Mouse (Mus musculus): ENCODE results near the gene Casp6. TPM values are rescaled to one million over a fixed set of nuclear protein-coding genes. Genes with fewer than 3 reads are reported as not detected.

The Casp6 gene
- total and polyA plus RNA-seq, 2 experiments from 2014 or later: 10.6 to 17.5 TPM

GRCm38 (mm10) chr3:129949158-129949773 is 48.0 kb downstream of the Casp6 start:
- Histone ChIP-seq H3K9ac (replicated peaks; ENCODE audit: low read length) (no peak overlapping the region), H3K4me1 (ENCODE audit: insufficient read depth, low read length) (no peaks in the 10 kb centered on the region), H3K4me2 (ENCODE audit: low read depth, low read length) (no peak overlapping the region), H3K9me3 (ENCODE audit: low read length) (no peaks in the 10 kb centered on the region), H3K4me3 (ENCODE audit: low read length) (no peak overlapping the region), H3K36me3 (ENCODE audit: insufficient read depth, low read length) (no peaks in the 10 kb centered on the region), H3K27me3 (ENCODE audit: insufficient read depth, low read length) (no peaks in the 10 kb centered on the region), H3K27ac (no peak overlapping the region)
- ATAC-seq (no peak), DNase-seq (ENCODE audit: low spot score) (no peak)
- no peak for TF ChIP-seq CTCF (IDR thresholded peaks at IDR 0.05; ENCODE audit: low read depth)
- 85% methylated on average over 5 of the region's 5 CpGs for WGBS

GRCm38 (mm10) chr3:129953296-129953695 is 52.1 kb downstream of the Casp6 start:
- ATAC-seq: no peak
- Histone ChIP-seq H3K9me3 (ENCODE audit: low read length) (no peaks in the 10 kb centered on the region), H3K9ac (replicated peaks; ENCODE audit: low read length) (no peak overlapping the region), H3K36me3 (ENCODE audit: insufficient read depth, low read length) (no peaks in the 10 kb centered on the region), H3K4me2 (ENCODE audit: low read depth, low read length) (no peak overlapping the region), H3K27me3 (ENCODE audit: insufficient read depth, low read length) (no peaks in the 10 kb centered on the region), H3K27ac (no peak overlapping the region), H3K4me1 (ENCODE audit: insufficient read depth, low read length) (no peaks in the 10 kb centered on the region), H3K4me3 (ENCODE audit: low read length) (no peak overlapping the region)
- WGBS: 81% methylated on average over 4 of the region's 4 CpGs
- DNase-seq (ENCODE audit: low spot score): no peak
- TF ChIP-seq CTCF (IDR thresholded peaks at IDR 0.05; ENCODE audit: low read depth): no peak

GRCm38 (mm10) chr3:129962533-129962932 is 61.3 kb downstream of the Casp6 start:
- Histone ChIP-seq H3K4me1 (ENCODE audit: insufficient read depth, low read length) (no peaks in the 10 kb centered on the region), H3K9me3 (ENCODE audit: low read length) (no peaks in the 10 kb centered on the region), H3K4me3 (ENCODE audit: low read length) (no peak overlapping the region), H3K9ac (replicated peaks; ENCODE audit: low read length) (no peak overlapping the region), H3K27ac (no peak overlapping the region), H3K4me2 (ENCODE audit: low read depth, low read length) (no peak overlapping the region), H3K36me3 (ENCODE audit: insufficient read depth, low read length) (no peaks in the 10 kb centered on the region), H3K27me3 (ENCODE audit: insufficient read depth, low read length) (no peaks in the 10 kb centered on the region)
- TF ChIP-seq CTCF (IDR thresholded peaks at IDR 0.05; ENCODE audit: low read depth): no peak
- 68% methylated on average over 8 of the region's 8 CpGs for WGBS
- no peak for DNase-seq (ENCODE audit: low spot score)
- ATAC-seq: no peak

Other genes with a start within 250 kb of the Casp6 start
- 1.2 and 1.3 TPM in 2 replicates for gene Egf, start 146.1 kb upstream of the Casp6 start, total RNA-seq (2014; rRNA removed)
- gene Egf, start 146.1 kb upstream of the Casp6 start, polyA plus RNA-seq (2015; fragmentation: Nextera tagmentation; extraction: Ambion mirVana): 1.2 and 1.9 TPM in 2 replicates
- gene Lrit3, start 97.4 kb upstream of the Casp6 start, total RNA-seq (2014; rRNA removed): not detected in 2 replicates
- gene Lrit3, start 97.4 kb upstream of the Casp6 start, polyA plus RNA-seq (2015; fragmentation: Nextera tagmentation; extraction: Ambion mirVana): 0.06 TPM in 1 of 2 replicates, not detected in the other
- 0.11 and 0.52 TPM in 2 replicates for gene Rrh, start 78.8 kb upstream of the Casp6 start, total RNA-seq (2014; rRNA removed)
- gene Rrh, start 78.8 kb upstream of the Casp6 start, polyA plus RNA-seq (2015; fragmentation: Nextera tagmentation; extraction: Ambion mirVana): 0.33 and 0.41 TPM in 2 replicates
- gene Gar1, start 70.0 kb upstream of the Casp6 start, total RNA-seq (2014; rRNA removed): 1.7 and 5.1 TPM in 2 replicates
- 37.0 and 37.3 TPM in 2 replicates for gene Gar1, start 70.0 kb upstream of the Casp6 start, polyA plus RNA-seq (2015; fragmentation: Nextera tagmentation; extraction: Ambion mirVana)
- gene Cfi, start 65.5 kb upstream of the Casp6 start, total RNA-seq (2014; rRNA removed): 0.22 TPM in 1 of 2 replicates, not detected in the other
- gene Cfi, start 65.5 kb upstream of the Casp6 start, polyA plus RNA-seq (2015; fragmentation: Nextera tagmentation; extraction: Ambion mirVana): 0.33 and 0.55 TPM in 2 replicates
- gene Pla2g12a, start 22.8 kb upstream of the Casp6 start, total RNA-seq (2014; rRNA removed): 28.5 and 31.3 TPM in 2 replicates
- 52.9 and 53.3 TPM in 2 replicates for gene Pla2g12a, start 22.8 kb upstream of the Casp6 start, polyA plus RNA-seq (2015; fragmentation: Nextera tagmentation; extraction: Ambion mirVana)
- 3.4 and 3.6 TPM in 2 replicates for gene Mcub, start 68.8 kb downstream of the Casp6 start, total RNA-seq (2014; rRNA removed)
- 6.6 and 7.4 TPM in 2 replicates for gene Mcub, start 68.8 kb downstream of the Casp6 start, polyA plus RNA-seq (2015; fragmentation: Nextera tagmentation; extraction: Ambion mirVana)
- gene Sec24b, start 160.1 kb downstream of the Casp6 start, total RNA-seq (2014; rRNA removed): 34.8 and 39.7 TPM in 2 replicates
- gene Sec24b, start 160.1 kb downstream of the Casp6 start, polyA plus RNA-seq (2015; fragmentation: Nextera tagmentation; extraction: Ambion mirVana): 22.1 and 34.0 TPM in 2 replicates
- gene Col25a1, start 230.1 kb downstream of the Casp6 start, total RNA-seq (2014; rRNA removed): 15.7 and 17.8 TPM in 2 replicates
- gene Col25a1, start 230.1 kb downstream of the Casp6 start, polyA plus RNA-seq (2015; fragmentation: Nextera tagmentation; extraction: Ambion mirVana): 3.9 and 4.2 TPM in 2 replicates